Mouse (Mus musculus): Measurements from ENCODE around the gene Mepce. TPM values are rescaled to one million over a fixed set of nuclear protein-coding genes. Genes with fewer than 3 reads are reported as not detected.

Mepce gene
- polyA plus RNA-seq, 1 experiment from 2014 or later: 6.2 TPM

GRCm38 (mm10) chr5:137776408-137776918 is 11.0 kb downstream of the Mepce start:
- Histone ChIP-seq H3K27ac (replicated peaks) (peak overlapping the region; percentile 72), H3K9ac (peak overlapping the region; percentile 47; the same call in 1 of the 2 replicates), H3K9me3 (no peaks in the 10 kb centered on the region), H3K4me1 (peaks cover 33% of the 10 kb centered on the region), H3K36me3 (peaks cover 15% of the 10 kb centered on the region), H3K4me3 (no peak overlapping the region), H3K27me3 (replicated peaks) (no peaks in the 10 kb centered on the region), H3K4me2 (no peak overlapping the region)
- WGBS: 29% methylated on average over 5 of the region's 5 CpGs
- no peak; the same call in 1 of the 2 replicates for ATAC-seq (ENCODE audit: extremely low read depth, insufficient number of reproducible peaks, low FRiP score, low TSS enrichment)

- 89% methylated on average over 2 of the region's 2 CpGs for WGBS
- peak overlapping the region; percentile 72 for H3K27ac ChIP-seq (replicated peaks)
- no peaks in the 10 kb centered on the region for H3K9me3 ChIP-seq
These were observed 11.7 kb downstream of the Mepce start for GRCm38 (mm10) chr5:137775587-137776290.

DNA sequence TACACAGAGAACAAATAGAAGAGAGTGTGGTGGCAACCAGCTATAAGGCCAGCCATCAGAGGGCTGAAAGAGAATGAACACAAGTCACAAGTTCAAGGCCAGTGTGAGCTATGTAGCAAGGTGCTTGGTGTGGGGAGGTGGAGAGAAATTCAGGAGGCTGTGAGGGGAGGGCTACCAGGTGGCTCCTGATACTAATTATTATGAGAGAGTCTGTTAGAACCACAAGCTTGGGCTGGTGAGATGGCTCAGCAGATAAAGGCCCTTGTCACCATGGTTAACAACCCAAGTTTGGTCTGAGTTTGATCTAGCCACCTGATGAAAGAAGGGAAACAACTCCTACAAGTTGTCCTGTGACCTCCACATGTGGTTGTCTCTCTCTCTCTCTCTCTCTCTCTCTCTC is 14.7 kb downstream of the Mepce start:
- ATAC-seq (ENCODE audit: extremely low read depth, insufficient number of reproducible peaks, low FRiP score, low TSS enrichment): no peak
- H3K4me2 ChIP-seq: no peak overlapping the region

More at GRCm38 (mm10) chr5:137775587-137776290, 11.7 kb downstream of the Mepce start:
- no peaks in the 10 kb centered on the region for H3K27me3 ChIP-seq (replicated peaks)
- no peak overlapping the region for H3K9ac ChIP-seq
- H3K36me3 ChIP-seq: peaks cover 8% of the 10 kb centered on the region
- peaks cover 33% of the 10 kb centered on the region for H3K4me1 ChIP-seq
- H3K4me3 ChIP-seq: no peak overlapping the region
- no peak overlapping the region for H3K4me2 ChIP-seq
- no peak for ATAC-seq (ENCODE audit: extremely low read depth, insufficient number of reproducible peaks, low FRiP score, low TSS enrichment)

GRCm38 (mm10) chr5:137770709-137771108 is 16.7 kb downstream of the Mepce start:
- H3K27me3 ChIP-seq (replicated peaks): no peaks in the 10 kb centered on the region
- no peak overlapping the region for H3K27ac ChIP-seq (replicated peaks)
- 0 out of 2 replicates have a peak, but pooled peaks cover 5% of the 10 kb centered on the region for H3K4me1 ChIP-seq
- no peaks in the 10 kb centered on the region for H3K36me3 ChIP-seq
- no peak for ATAC-seq (ENCODE audit: extremely low read depth, insufficient number of reproducible peaks, low FRiP score, low TSS enrichment)
- no peaks in the 10 kb centered on the region for H3K9me3 ChIP-seq
- no peak overlapping the region for H3K4me3 ChIP-seq
- H3K4me2 ChIP-seq: no peak overlapping the region
- 38% methylated on average over 2 of the region's 2 CpGs for WGBS
- no peak overlapping the region for H3K9ac ChIP-seq

More for the DNA sequence above, 14.7 kb downstream of the Mepce start:
- Histone ChIP-seq H3K27ac (replicated peaks) (no peak overlapping the region), H3K4me3 (no peak overlapping the region), H3K27me3 (replicated peaks) (no peaks in the 10 kb centered on the region), H3K36me3 (no peaks in the 10 kb centered on the region), H3K9ac (no peak overlapping the region), H3K4me1 (peaks cover 16% of the 10 kb centered on the region), H3K9me3 (no peaks in the 10 kb centered on the region)

DNA sequence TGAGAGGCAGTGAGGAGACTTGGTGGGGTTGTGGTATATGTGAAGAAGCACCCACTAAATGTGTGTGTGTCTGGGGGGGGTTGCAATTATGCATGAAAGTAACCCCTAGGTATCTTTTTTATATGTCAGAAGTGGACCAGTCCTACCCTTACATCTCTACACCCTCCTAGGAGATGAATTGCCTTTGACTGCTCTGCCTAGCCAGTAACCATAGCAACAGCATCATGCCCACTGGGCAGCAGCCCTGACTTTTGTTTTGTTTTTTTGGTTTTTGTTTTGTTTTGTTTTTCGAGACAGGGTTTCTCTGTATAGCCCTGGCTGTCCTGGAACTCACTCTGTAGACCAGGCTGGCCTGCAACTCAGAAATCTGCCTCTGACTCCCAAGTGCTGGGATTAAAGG is 19.0 kb downstream of the Mepce start:
- Histone ChIP-seq H3K9ac (no peak overlapping the region), H3K27ac (replicated peaks) (no peak overlapping the region), H3K4me3 (no peak overlapping the region), H3K4me2 (no peak overlapping the region), H3K4me1 (0 out of 2 replicates have a peak, but pooled peaks cover 5% of the 10 kb centered on the region), H3K36me3 (no peaks in the 10 kb centered on the region), H3K27me3 (replicated peaks) (no peaks in the 10 kb centered on the region), H3K9me3 (no peaks in the 10 kb centered on the region)
- WGBS: 64% methylated on average over 1 of the region's 1 CpGs
- ATAC-seq (ENCODE audit: extremely low read depth, insufficient number of reproducible peaks, low FRiP score, low TSS enrichment): no peak

GRCm38 (mm10) chr5:137766270-137766669 is 21.2 kb downstream of the Mepce start:
- H3K4me1 ChIP-seq: no peaks in the 10 kb centered on the region
- no peak overlapping the region for H3K9ac ChIP-seq
- no peak for ATAC-seq (ENCODE audit: extremely low read depth, insufficient number of reproducible peaks, low FRiP score, low TSS enrichment)
- no peak overlapping the region for H3K27ac ChIP-seq (replicated peaks)
- no peak overlapping the region for H3K4me2 ChIP-seq
- H3K36me3 ChIP-seq: peaks cover 9% of the 10 kb centered on the region; the same call in 1 of the 2 replicates
- 54% methylated on average over 3 of the region's 3 CpGs for WGBS
- H3K27me3 ChIP-seq (replicated peaks): no peaks in the 10 kb centered on the region
- H3K4me3 ChIP-seq: no peak overlapping the region
- H3K9me3 ChIP-seq: no peaks in the 10 kb centered on the region

DNA sequence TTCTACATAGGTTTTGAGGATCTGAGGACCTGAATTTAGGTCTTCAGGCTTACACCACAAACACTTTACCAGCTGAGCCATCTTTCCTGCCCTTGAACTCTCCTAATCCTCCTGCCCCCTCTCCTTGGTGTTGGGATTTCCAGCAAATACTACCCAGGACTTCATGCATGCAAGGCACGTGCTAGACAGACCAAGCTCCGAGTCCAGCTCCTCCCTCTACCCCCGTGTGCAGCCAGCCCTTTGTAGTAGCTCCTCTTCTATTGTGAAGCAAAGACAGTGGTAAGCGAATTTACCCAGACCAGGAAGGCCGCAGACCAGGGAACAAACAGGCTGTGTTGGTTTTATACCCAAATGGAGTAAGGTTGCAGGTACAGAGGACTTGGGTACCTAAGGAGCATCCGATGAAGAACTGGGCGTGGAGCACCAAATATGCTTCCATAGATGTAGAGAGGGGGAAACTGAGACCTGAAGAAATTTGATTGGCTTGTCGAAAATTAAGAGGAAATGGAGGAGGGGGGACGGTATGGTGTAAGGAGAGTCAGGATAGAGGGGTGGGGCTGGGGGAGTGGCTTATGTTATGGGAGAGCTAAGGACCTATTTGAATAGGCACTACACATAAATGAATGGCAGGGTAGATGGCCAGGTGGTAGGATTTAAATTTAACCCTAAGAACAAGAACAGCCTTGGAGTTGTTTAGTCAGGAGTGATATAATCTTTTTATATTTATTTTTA is 22.7 kb downstream of the Mepce start:
- Histone ChIP-seq H3K36me3 (peaks cover 12% of the 10 kb centered on the region), H3K9me3 (no peaks in the 10 kb centered on the region), H3K4me2 (no peak overlapping the region), H3K27ac (replicated peaks) (no peak overlapping the region), H3K9ac (no peak overlapping the region), H3K4me1 (peaks cover 3% of the 10 kb centered on the region), H3K4me3 (no peak overlapping the region), H3K27me3 (replicated peaks) (no peaks in the 10 kb centered on the region)
- no peak for ATAC-seq (ENCODE audit: extremely low read depth, insufficient number of reproducible peaks, low FRiP score, low TSS enrichment)
- WGBS: 60% methylated on average over 9 of the region's 9 CpGs

GRCm38 (mm10) chr5:137759971-137760412 is 27.5 kb downstream of the Mepce start:
- H3K36me3 ChIP-seq: peaks cover 55% of the 10 kb centered on the region
- H3K4me2 ChIP-seq: no peak overlapping the region
- WGBS: 36% methylated on average over 4 of the region's 4 CpGs
- H3K27ac ChIP-seq (replicated peaks): no peak overlapping the region
- H3K4me3 ChIP-seq: no peak overlapping the region
- peaks cover 37% of the 10 kb centered on the region for H3K4me1 ChIP-seq
- H3K9ac ChIP-seq: peak overlapping the region; percentile 54
- ATAC-seq (ENCODE audit: extremely low read depth, insufficient number of reproducible peaks, low FRiP score, low TSS enrichment): peak; percentile 26; the same call in 1 of the 2 replicates
- no peaks in the 10 kb centered on the region for H3K9me3 ChIP-seq
- H3K27me3 ChIP-seq (replicated peaks): no peaks in the 10 kb centered on the region

DNA sequence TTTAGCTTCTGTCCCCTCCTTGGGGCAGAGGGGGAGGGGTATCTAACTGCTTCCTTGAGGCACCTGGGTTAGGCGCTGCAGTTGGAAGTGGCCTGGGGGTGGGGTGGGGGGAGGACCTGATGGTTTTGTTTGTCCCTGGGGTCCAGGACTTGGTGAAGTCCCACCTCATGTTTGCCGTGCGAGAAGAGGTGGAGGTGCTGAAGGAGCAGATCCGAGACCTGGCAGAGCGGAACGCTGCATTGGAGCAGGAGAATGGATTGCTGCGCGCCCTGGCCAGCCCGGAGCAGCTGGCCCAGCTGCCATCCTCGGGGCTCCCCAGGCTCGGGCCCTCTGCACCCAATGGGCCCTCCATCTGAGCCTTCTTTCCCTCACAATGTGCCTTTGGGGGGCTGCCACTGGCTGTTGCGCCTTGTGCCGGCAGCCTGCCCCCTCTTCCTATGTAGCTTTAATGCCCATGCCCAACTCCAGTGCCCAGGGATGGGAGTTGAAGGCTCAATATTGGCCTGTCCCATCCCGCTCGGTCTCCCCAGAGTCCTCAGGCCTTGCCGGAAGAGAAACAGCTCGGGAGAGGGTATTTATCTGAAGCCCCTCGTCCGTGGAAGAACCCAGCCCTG is 28.4 kb downstream of the Mepce start:
- no peaks in the 10 kb centered on the region for H3K27me3 ChIP-seq (replicated peaks)
- no peak overlapping the region for H3K27ac ChIP-seq (replicated peaks)
- peaks cover 61% of the 10 kb centered on the region for H3K36me3 ChIP-seq
- ATAC-seq (ENCODE audit: extremely low read depth, insufficient number of reproducible peaks, low FRiP score, low TSS enrichment): no peak
- no peak overlapping the region for H3K4me3 ChIP-seq
- peaks cover 37% of the 10 kb centered on the region for H3K4me1 ChIP-seq
- no peak overlapping the region for H3K9ac ChIP-seq
- no peak overlapping the region for H3K4me2 ChIP-seq
- H3K9me3 ChIP-seq: no peaks in the 10 kb centered on the region
- WGBS: 88% methylated on average over 19 of the region's 19 CpGs

GRCm38 (mm10) chr5:137757887-137758286 is 29.6 kb downstream of the Mepce start:
- Histone ChIP-seq H3K27me3 (replicated peaks) (no peaks in the 10 kb centered on the region), H3K27ac (replicated peaks) (0 out of 2 replicates have a peak overlapping the region, but pooled peaks have one; percentile 64), H3K4me2 (no peak overlapping the region), H3K36me3 (peaks cover 71% of the 10 kb centered on the region), H3K9me3 (no peaks in the 10 kb centered on the region), H3K4me1 (peaks cover 47% of the 10 kb centered on the region), H3K9ac (peak overlapping the region; percentile 48; the same call in 1 of the 2 replicates), H3K4me3 (no peak overlapping the region)
- 0 out of 2 replicates have a peak, but pooled peaks have one; percentile 26 for ATAC-seq (ENCODE audit: extremely low read depth, insufficient number of reproducible peaks, low FRiP score, low TSS enrichment)
- 68% methylated on average over 6 of the region's 6 CpGs for whole genome bisulfite sequencing
